Mouse (Mus musculus): Measurements from ENCODE around the gene Fry. TPM values are rescaled to one million over a fixed set of nuclear protein-coding genes. Genes with fewer than 3 reads are reported as not detected.

Gene Fry
- total RNA-seq, 1 experiment from 2014 or later, result 47.5 TPM

- no peak for DNase-seq
Measured at GRCm38 (mm10) chr5:150130144-150130543, 11.7 kb downstream of the Fry start.

DNA sequence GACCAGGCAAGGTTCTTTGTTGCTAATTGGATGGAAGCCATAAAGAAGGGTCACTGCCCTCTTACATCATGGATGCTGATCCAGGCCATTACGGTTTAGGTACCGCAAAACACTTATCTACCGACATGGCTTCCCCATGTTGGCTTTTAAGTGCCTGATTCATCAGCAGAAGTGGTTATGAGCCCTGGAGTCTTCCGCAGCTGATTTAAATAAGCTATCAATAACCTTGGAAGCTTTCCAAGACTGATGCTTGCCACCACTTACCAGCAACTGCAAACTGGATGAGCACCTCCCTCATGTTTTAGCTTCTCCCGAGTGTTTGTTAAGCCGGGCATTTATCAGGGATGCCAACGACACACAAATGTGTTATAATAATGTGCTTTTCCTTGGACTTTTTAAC is 12.7 kb downstream of the Fry start:
- no peak for DNase-seq

DNA sequence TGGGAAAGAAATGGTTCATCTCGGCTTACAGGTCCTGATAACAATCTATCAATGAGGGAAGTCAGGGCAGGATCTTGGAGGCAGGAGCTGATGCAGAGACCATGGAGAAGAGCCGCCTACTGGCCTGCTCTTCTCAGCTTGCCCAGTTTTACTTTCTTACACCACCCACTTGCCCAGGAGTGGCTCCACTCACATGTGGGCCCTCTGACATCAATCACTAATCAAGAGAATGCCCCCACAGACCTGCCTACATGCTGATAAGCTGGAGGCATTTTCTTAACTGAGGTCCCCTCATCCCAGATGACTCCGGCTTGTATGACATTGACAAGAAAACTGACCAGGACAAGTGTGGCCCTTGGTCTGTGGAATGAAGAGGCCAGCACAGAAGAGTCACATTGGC is 16.2 kb downstream of the Fry start:
- no peak for DNase-seq

- no peak for DNase-seq
Measured at GRCm38 (mm10) chr5:150135529-150135928, 17.1 kb downstream of the Fry start.

DNA sequence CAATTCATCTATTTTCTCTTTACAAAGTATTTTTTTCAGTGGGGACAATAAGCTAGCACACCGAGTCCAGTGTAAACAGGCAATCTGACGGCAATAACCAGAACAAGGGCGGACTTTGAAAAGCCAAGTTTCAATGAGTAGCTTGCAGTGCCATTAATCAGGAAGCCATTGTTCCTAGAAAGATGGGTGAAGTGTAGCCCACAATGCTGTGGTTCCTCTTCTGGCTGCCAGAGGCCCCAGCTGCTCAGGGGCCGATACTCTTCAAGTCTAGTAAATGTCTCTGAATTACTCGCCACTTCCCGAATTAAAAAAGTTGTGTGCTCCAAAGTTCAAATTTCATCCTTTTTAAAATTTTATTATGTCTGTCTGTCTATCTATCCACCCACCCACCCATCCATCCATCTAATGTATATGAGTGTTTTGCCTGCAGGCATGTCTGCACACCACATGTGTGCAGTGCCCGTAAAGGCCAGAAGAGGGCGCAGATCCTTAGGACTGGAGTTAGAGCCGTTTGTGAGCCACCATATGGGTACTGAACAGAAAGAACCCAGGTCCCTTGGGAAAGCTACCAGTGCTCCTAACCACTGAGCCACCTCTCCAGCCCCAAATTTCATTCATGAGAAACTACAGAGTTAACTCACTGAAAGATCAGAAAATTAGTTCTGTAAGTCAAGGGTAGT is 19.5 kb downstream of the Fry start:
- no peak for DNase-seq

GRCm38 (mm10) chr5:150140513-150140912 is 22.1 kb downstream of the Fry start:
- no peak for DNase-seq

GRCm38 (mm10) chr5:150145967-150146366 is 27.5 kb downstream of the Fry start:
- no peak for DNase-seq

GRCm38 (mm10) chr5:150146612-150147011 is 28.2 kb downstream of the Fry start:
- DNase-seq, result no peak

GRCm38 (mm10) chr5:150149725-150150124 is 31.3 kb downstream of the Fry start:
- no peak for DNase-seq

GRCm38 (mm10) chr5:150150986-150151385 is 32.5 kb downstream of the Fry start:
- no peak for DNase-seq

GRCm38 (mm10) chr5:150152071-150152879 is 33.8 kb downstream of the Fry start:
- no peak for DNase-seq

- DNase-seq, result no peak
Measured at GRCm38 (mm10) chr5:150152880-150153281, 34.4 kb downstream of the Fry start.

DNA sequence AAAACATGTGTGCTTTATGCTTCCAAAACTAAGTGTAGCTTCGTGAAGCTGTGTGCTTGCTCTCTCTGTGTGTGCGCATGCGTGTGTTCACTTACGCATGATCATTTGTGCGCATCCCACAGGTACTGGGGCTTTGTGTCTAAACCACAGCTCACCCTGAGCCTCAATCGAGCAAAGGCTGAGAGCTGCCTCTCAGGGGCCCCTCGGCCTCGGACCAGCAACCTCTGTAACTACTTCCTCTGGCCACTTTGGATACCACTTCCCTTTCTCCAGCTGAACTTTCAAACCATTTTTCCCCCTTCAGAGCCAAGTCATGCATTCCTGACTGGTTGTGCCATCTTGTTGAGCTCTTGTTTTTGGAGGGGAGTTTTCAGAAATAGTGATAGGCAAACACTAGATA is 36.9 kb downstream of the Fry start:
- DNase-seq, result no peak

DNA sequence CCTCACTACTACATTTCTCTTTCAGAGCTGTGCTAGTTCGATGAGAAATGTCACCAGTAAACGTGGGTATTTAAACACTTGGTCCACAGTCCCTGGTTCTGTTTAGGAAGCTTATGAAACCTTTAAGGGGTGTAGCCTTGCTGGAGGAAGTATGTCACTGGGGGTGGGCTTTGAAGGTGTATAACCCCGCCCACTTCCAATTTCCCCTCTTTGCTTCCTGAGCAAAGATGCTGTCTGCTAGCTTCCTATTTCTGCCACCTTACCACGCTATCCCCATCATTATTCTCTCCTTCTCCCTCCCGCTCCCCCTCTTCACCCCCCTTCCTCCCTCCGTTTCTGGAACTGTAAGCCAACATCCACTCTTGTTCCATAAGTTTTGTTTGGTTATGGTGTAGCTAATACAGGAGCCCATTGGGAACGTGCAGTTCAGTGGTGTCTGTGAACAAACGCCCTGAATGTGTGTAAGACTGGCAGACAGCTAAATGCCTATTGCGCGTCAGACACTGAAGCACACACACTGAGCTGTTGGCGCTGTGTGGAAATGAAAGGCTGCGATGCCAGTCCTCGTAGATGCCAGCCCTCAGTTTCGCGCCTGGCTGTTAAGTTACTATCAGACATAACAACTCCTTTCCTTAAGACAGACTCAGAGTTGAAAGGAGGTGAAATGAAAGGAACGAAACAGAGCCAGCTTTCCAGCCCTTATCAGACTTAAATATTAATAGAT is 37.8 kb downstream of the Fry start:
- no peak for DNase-seq

DNA sequence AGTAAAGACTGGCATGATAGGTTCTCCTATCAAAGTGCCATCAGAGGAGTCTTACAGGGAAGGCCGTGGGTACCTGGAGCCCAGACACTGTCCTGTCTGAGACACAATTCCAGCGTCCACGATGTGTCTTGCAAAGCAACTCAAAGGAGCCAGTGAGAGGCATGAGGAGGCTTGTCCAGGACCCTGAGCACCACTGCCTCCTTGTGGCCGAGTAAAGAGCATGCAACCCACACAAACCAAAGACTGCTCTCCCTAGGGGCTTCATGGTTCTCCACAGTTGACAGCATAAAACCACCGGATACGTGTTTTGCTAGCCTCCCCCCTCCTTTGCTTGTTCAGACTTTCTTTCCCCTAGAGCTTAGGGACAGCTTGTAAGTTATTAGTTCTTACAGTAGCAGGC is 39.2 kb downstream of the Fry start:
- peak; percentile 22 for DNase-seq

- DNase-seq, result no peak
Measured at GRCm38 (mm10) chr5:150159151-150159550, 40.7 kb downstream of the Fry start.

DNA sequence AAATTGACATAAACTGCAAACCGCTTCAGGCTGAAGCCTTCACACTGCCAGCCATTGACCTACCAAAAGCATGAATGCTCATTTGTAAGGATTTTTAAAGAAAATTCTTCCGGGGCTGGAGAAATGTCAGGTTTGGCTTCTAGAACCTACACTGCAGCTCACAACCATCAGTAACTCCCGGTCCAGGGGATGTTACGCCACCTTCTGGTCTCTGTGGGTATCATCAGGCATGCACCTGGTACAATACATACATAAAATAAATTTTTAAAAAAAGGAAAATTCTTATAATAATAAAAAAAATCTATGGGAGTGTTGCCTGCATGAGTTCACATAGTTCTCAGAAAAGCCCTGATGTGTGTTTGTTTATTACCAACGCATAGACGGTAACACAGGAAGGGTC is 42.7 kb downstream of the Fry start:
- DNase-seq, result no peak

GRCm38 (mm10) chr5:150161898-150162297 is 43.5 kb downstream of the Fry start:
- DNase-seq, result no peak

GRCm38 (mm10) chr5:150164671-150165070 is 46.2 kb downstream of the Fry start:
- DNase-seq, result no peak

- no peak for DNase-seq
Measured at GRCm38 (mm10) chr5:150166811-150167210, 48.4 kb downstream of the Fry start.

GRCm38 (mm10) chr5:150167287-150167686 is 48.8 kb downstream of the Fry start:
- no peak for DNase-seq

- peak; percentile 65 for DNase-seq
Measured at GRCm38 (mm10) chr5:150168712-150169111, 50.3 kb downstream of the Fry start.

GRCm38 (mm10) chr5:150171562-150171961 is 53.1 kb downstream of the Fry start:
- DNase-seq, result no peak
